Mouse (Mus musculus) lung, embryonic 14.5 days (tissue): ENCODE data around the gene Wfikkn1. TPM values are rescaled to one million over a fixed set of nuclear protein-coding genes. Genes with fewer than 3 reads are reported as not detected.

Experiments
- ATAC-seq: fragments of 200-750 bp; cut with Nextera tagmentation; 2 replicates; pipeline ENCODE4 v1.8.0; 2017; ENCODE audit warnings: mild to moderate bottlenecking, moderate TSS enrichment, moderate library complexity; ENCODE audit not compliant: insufficient read depth
- DNase-seq: peaks from one replicate; pipeline ENCODE4 v3.0.0-alpha.2; 2015
- H3K27ac ChIP-seq: fragments of 300-500 bp; sonication (generic); 2 replicates; pipeline ENCODE4 v1.5.1; 2014; ENCODE audit warnings: low read depth, mild to moderate bottlenecking, moderate library complexity
- H3K27me3 ChIP-seq: fragments of 300-500 bp; sonication (generic); 2 replicates; pipeline ENCODE4 v1.6.1; 2014; ENCODE audit warnings: low read length, control low read depth; ENCODE audit not compliant: insufficient read depth
- H3K36me3 ChIP-seq: fragments of 300-500 bp; sonication (generic); 2 replicates; pipeline ENCODE4 v1.6.1; 2014; ENCODE audit warnings: control low read depth; ENCODE audit not compliant: insufficient read depth
- H3K4me1 ChIP-seq: fragments of 300-500 bp; sonication (generic); 2 replicates; pipeline ENCODE4 v1.6.1; 2014; ENCODE audit warnings: antibody characterized with exemption, control low read depth; ENCODE audit not compliant: insufficient read depth
- H3K4me2 ChIP-seq: fragments of 300-500 bp; sonication (generic); 2 replicates; pipeline ENCODE4 v1.6.1; 2014; ENCODE audit warnings: mild to moderate bottlenecking
- H3K4me3 ChIP-seq: fragments of 300-500 bp; sonication (generic); 2 replicates; pipeline ENCODE4 v1.5.1; 2014; ENCODE audit warnings: low read depth, low read length
- H3K9ac ChIP-seq: fragments of 300-500 bp; sonication (generic); 2 replicates; pipeline ENCODE4 v1.6.1; 2014
- H3K9me3 ChIP-seq: fragments of 300-500 bp; sonication (generic); 2 replicates; pipeline ENCODE4 v1.6.1; 2016; ENCODE audit warnings: low read depth, low read length, control low read depth
- CTCF ChIP-seq: IDR thresholded peaks from 2 replicates; pipeline ENCODE4 v1.5.1; 2016; ENCODE audit warnings: antibody characterized with exemption, low read depth
- WGBS: fragments of 180-500 bp; shearing (Covaris S2); extraction: QIAGEN DNeasy Blood & Tissue Kit; methylation state at CpG from one replicate; pipeline ENCODE4 v1.1.7; 2014; 5-methylcytosine and 5-hydroxymethylcytosine counted together
- polyA plus RNA-seq: library from polyadenylated mRNA; unstranded; fragments of >200 nt; fragmentation: Nextera tagmentation; extraction: Ambion mirVana; gene quantifications from 2 replicates; pipeline ENCODE4 v1.2.1, GENCODE M21; 2014

The Wfikkn1 gene
- polyA plus RNA-seq, result 0.57 and 0.87 TPM in 2 replicates

DNA sequence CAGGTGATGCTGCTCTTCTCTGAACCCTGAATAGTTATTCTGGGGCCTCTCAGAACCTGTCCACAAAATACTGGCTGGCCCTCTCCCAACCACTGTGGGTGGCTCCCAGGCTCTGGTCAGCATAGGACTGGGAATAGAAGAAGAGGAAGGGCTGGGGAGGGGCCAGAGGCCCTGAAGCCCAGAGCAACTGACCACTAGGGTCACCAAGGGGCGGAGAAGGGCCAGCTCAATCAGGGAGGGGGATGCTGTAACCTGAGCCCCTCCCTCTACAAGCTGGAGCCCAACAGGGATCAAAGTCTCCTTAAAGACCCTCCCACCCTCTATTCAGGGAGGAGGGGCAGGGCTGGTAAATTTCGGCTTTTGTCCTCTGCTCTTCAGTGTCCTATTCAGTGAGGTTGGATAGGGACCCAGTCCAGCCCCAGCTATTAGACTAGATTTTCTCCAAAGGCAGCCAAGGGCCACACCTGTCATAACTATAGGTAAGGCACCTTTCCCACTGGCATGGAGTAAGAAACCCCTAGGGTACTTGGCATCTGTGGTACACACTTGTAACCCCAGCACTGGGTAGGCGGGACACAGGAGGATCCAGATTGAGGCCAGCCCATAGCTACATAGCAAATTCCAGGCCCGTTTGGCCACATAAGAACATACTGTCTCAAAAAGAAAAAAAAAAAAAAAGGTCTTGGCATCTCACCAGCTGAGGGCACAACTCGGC lies at the start of gene Wfikkn1:
Wfikkn1 (minus strand) TSS at position 663 of the 715 bp plus-strand sequence.
- Histone ChIP-seq H3K27ac (0 out of 2 replicates have a peak within 1 kb of the TSS, but pooled peaks have one; percentile 30), H3K36me3 (peaks cover 66% of the 10 kb centered on the region), H3K9me3 (no peaks in the 10 kb centered on the region), H3K27me3 (no peaks in the 10 kb centered on the region), H3K4me1 (peaks cover 7% of the 10 kb centered on the region; the same call in 1 of the 2 replicates), H3K9ac (no peak within 1 kb of the TSS), H3K4me2 (no peak within 1 kb of the TSS), H3K4me3 (no peak within 1 kb of the TSS)
- no peak for ATAC-seq
- DNase-seq, result no peak
- no peak for TF ChIP-seq CTCF
- 38% methylated on average over 5 of the region's 5 CpGs for WGBS

DNA sequence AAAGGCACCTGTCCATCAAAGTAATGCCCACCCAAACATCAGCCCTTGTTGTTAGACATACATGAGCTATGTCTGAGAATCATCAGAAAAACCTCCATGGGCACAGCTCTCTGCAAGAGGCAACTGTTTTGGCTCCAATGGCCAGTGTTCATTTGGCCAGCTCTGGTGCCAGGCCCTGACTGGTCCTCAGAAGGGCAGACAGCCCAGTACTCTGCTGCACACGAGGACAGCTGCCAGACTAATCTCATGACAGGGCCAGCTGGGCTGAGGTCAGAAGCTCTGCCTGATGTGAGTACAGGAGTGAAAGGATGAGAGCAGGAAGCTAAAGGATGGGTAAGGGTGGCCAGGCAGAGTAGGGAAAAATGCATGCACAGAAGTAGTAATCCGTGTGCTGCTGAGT lies 44.7 kb upstream of the Wfikkn1 start:
- Histone ChIP-seq H3K4me2 (no peak overlapping the region), H3K9me3 (no peaks in the 10 kb centered on the region), H3K4me1 (no peaks in the 10 kb centered on the region), H3K4me3 (no peak overlapping the region), H3K36me3 (peaks cover 40% of the 10 kb centered on the region), H3K27me3 (no peaks in the 10 kb centered on the region), H3K9ac (no peak overlapping the region), H3K27ac (no peak overlapping the region)
- WGBS, result 78% methylated on average over 2 of the region's 2 CpGs
- ATAC-seq (no peak), DNase-seq (no peak)
- no peak for TF ChIP-seq CTCF

DNA sequence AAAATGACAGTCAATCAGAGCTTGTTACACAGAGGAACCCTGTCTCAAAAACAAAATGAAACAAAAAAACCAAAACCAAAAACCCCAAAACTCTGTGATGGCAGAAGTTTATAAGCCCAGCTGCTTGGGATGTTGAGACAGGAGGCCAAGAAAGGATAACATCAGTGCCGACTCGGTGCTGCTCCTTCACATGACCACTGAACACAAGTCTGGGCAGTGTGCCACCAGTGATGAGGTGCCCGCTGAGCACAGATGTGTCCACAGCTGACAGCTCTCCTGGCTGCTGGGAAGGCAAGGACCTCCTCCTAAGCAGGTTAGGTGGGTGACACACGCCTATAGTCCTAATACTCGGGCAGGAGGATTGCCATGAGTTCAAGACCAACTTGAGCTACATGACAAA lies 41.5 kb upstream of the Wfikkn1 start:
- no peaks in the 10 kb centered on the region for H3K27me3 ChIP-seq
- no peak for TF ChIP-seq CTCF
- no peak overlapping the region for H3K9ac ChIP-seq
- no peaks in the 10 kb centered on the region for H3K9me3 ChIP-seq
- DNase-seq (peak; percentile 21), ATAC-seq (no peak)
- H3K4me2 ChIP-seq, result no peak overlapping the region
- H3K4me3 ChIP-seq, result no peak overlapping the region
- H3K36me3 ChIP-seq, result peaks cover 14% of the 10 kb centered on the region
- H3K27ac ChIP-seq, result no peak overlapping the region
- H3K4me1 ChIP-seq, result peaks cover 10% of the 10 kb centered on the region; the same call in 1 of the 2 replicates
- WGBS, result 62% methylated on average over 5 of the region's 5 CpGs

DNA sequence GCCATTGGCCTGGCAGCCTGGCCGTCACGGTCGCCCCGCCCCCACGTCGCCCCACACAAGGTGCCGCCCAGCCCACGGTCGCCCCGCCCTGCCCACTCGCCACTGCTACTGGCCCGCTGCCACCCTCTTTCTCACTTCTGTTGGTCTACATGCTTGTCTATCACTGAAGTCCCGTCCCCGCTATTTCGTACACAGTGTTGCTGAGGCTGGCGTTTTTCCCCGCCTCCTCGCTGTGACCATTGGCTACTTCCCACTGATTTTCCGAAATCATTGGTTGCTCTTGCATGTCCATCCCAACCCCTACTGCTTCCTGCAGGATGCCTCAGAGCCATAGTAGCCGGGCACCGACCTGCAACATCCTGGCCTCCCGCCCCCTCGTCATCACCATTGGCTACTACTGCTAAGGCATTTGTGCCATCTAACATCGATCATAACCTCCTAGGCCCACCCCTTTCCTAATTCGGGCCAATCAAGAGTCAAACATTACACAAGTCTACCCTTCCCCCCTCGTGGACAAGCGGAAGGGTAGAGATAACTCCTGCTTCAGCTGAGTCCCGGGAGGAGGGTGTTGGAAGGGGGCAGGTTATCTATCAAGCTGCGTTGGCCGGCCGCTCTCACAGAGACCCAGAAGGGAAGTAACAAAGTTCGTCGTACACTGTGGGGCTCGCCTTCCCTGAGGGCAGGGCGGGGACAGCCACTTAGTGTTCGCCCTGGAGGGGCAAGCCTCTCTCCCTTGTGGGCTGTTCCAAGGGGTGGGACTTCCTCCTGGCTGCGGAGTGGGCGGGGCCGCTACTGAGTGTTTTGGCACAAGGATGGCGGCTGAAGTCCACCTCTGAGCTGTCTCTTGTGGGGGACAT lies 39.4 kb upstream of the Wfikkn1 start:
- ATAC-seq (peak; percentile 99), DNase-seq (peak; percentile 100)
- under 1% methylated on average over 35 of the region's 40 CpGs for WGBS
- peak overlapping the region; percentile 77 for H3K9ac ChIP-seq
- H3K4me2 ChIP-seq, result peak overlapping the region; percentile 59
- peak overlapping the region; percentile 97 for H3K4me3 ChIP-seq
- peaks cover 10% of the 10 kb centered on the region; the same call in 1 of the 2 replicates for H3K4me1 ChIP-seq
- no peaks in the 10 kb centered on the region for H3K27me3 ChIP-seq
- no peaks in the 10 kb centered on the region for H3K9me3 ChIP-seq
- peak; percentile 1; the same call in 1 of the 2 replicates for TF ChIP-seq CTCF
- H3K36me3 ChIP-seq, result 0 out of 2 replicates have a peak, but pooled peaks cover 4% of the 10 kb centered on the region
- peak overlapping the region; percentile 75 for H3K27ac ChIP-seq

DNA sequence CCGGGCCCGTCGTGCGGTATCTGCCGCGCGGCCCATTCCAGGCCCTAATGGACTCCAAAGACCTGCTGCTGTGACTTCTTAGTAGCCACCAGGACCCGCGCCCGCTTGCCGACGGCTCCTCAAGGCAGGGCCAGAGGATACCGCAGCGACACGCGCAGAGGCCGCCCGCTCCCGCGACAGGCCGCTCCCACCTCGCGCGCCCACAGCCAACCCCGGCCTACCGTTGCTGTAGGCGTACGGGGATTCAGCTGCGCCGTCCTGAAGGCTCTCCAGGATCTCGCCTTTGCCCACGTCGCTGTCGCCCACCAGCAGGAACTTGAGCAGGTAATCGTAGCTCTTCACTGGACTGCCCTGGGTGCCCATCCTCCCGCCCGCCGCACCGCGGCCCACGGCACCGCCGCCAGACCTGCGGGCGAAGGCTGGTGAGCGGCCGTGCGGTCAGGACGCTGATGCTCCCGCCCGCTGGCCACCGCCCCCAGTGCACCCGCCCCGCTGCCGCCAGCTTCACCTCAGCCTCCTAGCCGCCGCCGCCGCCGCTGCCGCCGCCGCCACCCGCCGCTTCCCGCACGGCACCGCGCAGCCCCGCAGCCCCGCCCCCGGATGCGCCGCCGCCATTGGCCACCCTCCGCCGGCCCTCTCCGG lies 38.6 kb upstream of the Wfikkn1 start, which contains the start of gene Rab40c:
Rab40c (minus strand) TSS at position 584 of the 642 bp plus-strand sequence.
- Histone ChIP-seq H3K4me2 (peak within 1 kb of the TSS; percentile 92), H3K9ac (peak within 1 kb of the TSS; percentile 77), H3K27ac (peak within 1 kb of the TSS; percentile 75), H3K4me1 (peaks cover 10% of the 10 kb centered on the region; the same call in 1 of the 2 replicates), H3K4me3 (peak within 1 kb of the TSS; percentile 97), H3K27me3 (no peaks in the 10 kb centered on the region), H3K9me3 (no peaks in the 10 kb centered on the region), H3K36me3 (0 out of 2 replicates have a peak, but pooled peaks cover 4% of the 10 kb centered on the region)
- under 1% methylated on average over 57 of the region's 78 CpGs for WGBS
- TF ChIP-seq CTCF, result no peak
- DNase-seq (peak; percentile 49), ATAC-seq (peak; percentile 1)

DNA sequence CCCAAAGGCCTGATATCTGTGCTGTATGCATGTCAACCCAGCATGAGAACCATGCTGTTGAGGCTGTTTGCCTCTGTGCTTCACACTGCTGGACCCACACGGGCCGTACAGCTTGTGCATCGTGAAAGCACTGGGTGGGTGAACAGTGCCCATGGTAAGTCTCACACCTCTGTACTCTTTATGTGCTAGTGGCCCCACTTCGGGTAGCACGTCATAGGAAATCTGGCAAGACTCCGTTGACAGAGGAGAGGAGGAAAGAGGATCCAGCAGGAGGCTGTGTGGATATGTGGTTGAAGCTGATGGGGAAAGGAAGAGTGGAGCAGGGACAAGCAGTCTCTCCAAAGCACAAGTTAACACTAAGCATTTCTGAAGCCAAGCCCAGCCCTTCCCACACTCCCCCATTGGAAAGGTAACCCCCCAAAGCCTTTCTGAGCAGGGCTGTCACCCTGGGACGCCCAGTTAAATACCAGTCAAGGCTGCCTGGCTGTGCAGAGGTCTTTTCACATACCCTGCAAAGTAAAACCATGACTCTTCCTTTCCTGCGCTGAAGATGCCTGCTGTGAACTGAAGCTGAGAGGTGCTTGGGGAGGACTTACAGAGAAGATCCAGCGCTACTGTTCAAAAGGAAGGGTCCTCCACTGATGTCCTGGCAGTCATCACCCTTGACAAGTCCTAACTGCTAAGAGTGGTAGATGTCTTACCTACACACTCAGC lies 37.5 kb upstream of the Wfikkn1 start:
- H3K4me1 ChIP-seq, result peaks cover 10% of the 10 kb centered on the region; the same call in 1 of the 2 replicates
- H3K9ac ChIP-seq, result peak overlapping the region; percentile 77
- peak overlapping the region; percentile 97 for H3K4me3 ChIP-seq
- no peaks in the 10 kb centered on the region for H3K27me3 ChIP-seq
- ATAC-seq (no peak), DNase-seq (no peak)
- no peak for TF ChIP-seq CTCF
- no peak overlapping the region for H3K27ac ChIP-seq
- H3K36me3 ChIP-seq, result 0 out of 2 replicates have a peak, but pooled peaks cover 4% of the 10 kb centered on the region
- no peaks in the 10 kb centered on the region for H3K9me3 ChIP-seq
- 79% methylated on average over 9 of the region's 9 CpGs for WGBS
- H3K4me2 ChIP-seq, result peak overlapping the region; percentile 92
